Mouse (Mus musculus): ENCODE measurements at regions not wholly inside any gene's neighbourhood (a gene's known extent, or its start where the extent isn't known, plus 50 kb on each side); places are given as distances from the start of the nearest gene placed in this dataset.
A peak's percentile ranks its signal among the peaks of the same experiment; 100 is the strongest.

DNA sequence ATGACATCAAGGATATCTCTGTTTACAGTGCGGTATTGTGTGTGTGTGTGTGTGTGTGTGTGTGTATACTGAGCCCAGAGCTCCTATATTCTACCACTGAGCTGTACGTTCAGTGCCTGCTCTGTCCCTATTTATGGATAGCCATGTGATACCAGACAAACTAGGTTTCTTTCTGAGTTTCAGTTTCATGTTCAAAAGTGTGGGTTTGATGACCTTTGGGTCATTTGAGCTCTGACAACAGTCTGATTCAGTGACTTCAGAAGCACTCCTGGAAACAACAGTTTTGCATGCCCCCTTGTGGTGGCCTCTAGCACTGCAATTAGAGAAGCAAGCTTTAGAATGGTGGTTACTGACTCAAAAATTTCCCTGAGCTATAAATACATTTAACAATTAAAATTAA is 50.9 kb upstream of the Tent2 start:
- peak; percentile 64 to 79 for DNase-seq (ENCODE audit: low read depth in 2 of 2, low spot score in 2 of 2)

DNA sequence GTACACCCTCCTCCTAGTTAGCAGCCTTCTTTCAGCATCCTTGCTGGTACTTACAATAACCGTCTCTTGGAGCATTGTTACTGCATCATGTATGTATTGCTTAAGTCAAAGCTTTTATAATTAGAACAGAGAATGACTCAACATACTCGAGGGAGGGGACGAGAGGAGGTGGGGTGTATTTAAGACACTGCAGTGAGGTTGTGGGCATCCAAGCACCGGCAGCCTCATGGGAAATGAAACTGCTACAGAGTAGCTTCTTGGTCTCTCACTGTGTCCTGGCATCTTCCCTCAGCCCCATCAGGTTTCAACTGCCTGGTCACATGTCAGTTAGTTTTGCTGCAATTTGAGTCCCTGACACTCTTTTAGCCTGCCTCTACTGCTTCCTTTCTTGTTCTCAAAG is 50.7 kb upstream of the Homer1 start:
- DNase-seq (ENCODE audit: low read depth in 2 of 2, low spot score in 2 of 2) = no peak

Data from CD8-positive naive resting alpha-beta T cell, adult 2 months (primary cell).